Mouse (Mus musculus): Measurements from ENCODE around the gene Dhrs13. TPM values are rescaled to one million over a fixed set of nuclear protein-coding genes. Genes with fewer than 3 reads are reported as not detected.

Dhrs13 gene
- total and polyA plus RNA-seq, 3 experiments, result 21.6 to 39.0 (median 33.7) TPM

- H3K79me2 ChIP-seq (replicated peaks; ENCODE audit: control insufficient read depth, extremely low read depth, insufficient read depth, poor library complexity, severe bottlenecking), result no peaks in the 10 kb centered on the region
- no peak overlapping the region for H3K4me3 ChIP-seq (replicated peaks in 1 of 3; ENCODE audit: low read depth in 2 of 3, low read length in 2 of 3, poor library complexity in 1 of 3)
- H3K4me1 ChIP-seq (ENCODE audit: control insufficient read depth in 1 of 2, insufficient read depth in 2 of 2), result peaks cover 0 to 2% of the 10 kb centered on the region in 2 experiments; a peak in 1 of 4 replicates
- TF ChIP-seq KAT2A (IDR thresholded peaks at IDR 0.05; ENCODE audit: insufficient replicate concordance, low read length) (no peak), UBTF (IDR thresholded peaks at IDR 0.05; ENCODE audit: low read depth, low read length) (no peak), SIN3A (IDR thresholded peaks at IDR 0.05; ENCODE audit: low read length) (no peak), ZKSCAN1 (IDR thresholded peaks at IDR 0.05; ENCODE audit: borderline replicate concordance, low read depth, low read length) (no peak), ZNF384 (IDR thresholded peaks at IDR 0.05; ENCODE audit: low read depth, low read length) (no peak), MXI1 (IDR thresholded peaks at IDR 0.05; ENCODE audit: low read depth, low read length) (no peak), POLR2AphosphoS2 (IDR thresholded peaks at IDR 0.05; ENCODE audit: low read depth, low read length) (no peak), CHD1 (IDR thresholded peaks at IDR 0.05; ENCODE audit: low read depth, low read length) (no peak)
- in situ Hi-C loops (cut with MboI; ENCODE audit: low pct_ligation_motif_present, low pct_unique_long_range_greater_than_20kb, low sequenced_read_pairs), result no loop called here
- no peak overlapping the region for H3K4me2 ChIP-seq (ENCODE audit: insufficient read depth, low read depth, poor library complexity, severe bottlenecking)
- dilution Hi-C loops (cut with MboI; ENCODE audit: extremely low pct_ligation_motif_present, extremely low pct_unique_long_range_greater_than_20kb, low sequenced_read_pairs), result no loop called here
- no peak overlapping the region for H3K9ac ChIP-seq (ENCODE audit: insufficient read depth, low read depth)
- no peak overlapping the region for H3K27ac ChIP-seq (ENCODE audit: insufficient read depth, low read depth)
- H3K27me3 ChIP-seq (replicated peaks), result no peaks in the 10 kb centered on the region
- H3K36me3 ChIP-seq (replicated peaks in 1 of 2; ENCODE audit: control insufficient read depth in 1 of 2, insufficient read depth in 1 of 2, low read length in 1 of 2), result peaks cover 20 to 24% of the 10 kb centered on the region in 2 experiments
- H3K9me3 ChIP-seq (replicated peaks; ENCODE audit: low read length), result no peaks in the 10 kb centered on the region
- DNase-seq (ENCODE audit: extremely low read depth), result no peak
Observed at GRCm38 (mm10) chr11:78062563-78062962, 30.5 kb downstream of the Dhrs13 start.

DNA sequence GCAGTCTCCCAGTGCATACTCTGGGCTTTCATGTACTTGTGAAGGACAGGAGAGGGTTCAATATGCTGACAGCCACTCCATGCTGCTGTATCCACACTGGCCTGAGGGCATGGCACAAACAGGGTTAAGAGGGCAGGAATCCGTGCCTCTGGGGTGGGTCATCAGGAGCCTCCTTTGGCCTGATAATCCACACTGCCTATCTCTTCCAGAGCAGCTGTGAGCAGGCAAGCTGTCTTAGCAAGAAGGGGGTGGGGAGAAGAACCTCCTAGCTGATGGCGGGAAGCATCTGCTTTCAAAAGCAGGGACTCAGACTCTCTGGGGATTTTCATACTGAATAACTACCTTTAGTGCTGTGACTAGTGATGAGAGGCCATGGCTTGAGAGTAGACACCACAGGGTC is 33.8 kb downstream of the Dhrs13 start:
- Histone ChIP-seq H3K4me3 (replicated peaks in 1 of 3; ENCODE audit: low read depth in 2 of 3, low read length in 2 of 3, poor library complexity in 1 of 3) (no peak overlapping the region), H3K36me3 (replicated peaks in 1 of 2; ENCODE audit: control insufficient read depth in 1 of 2, insufficient read depth in 1 of 2, low read length in 1 of 2) (peaks cover 0 to 14% of the 10 kb centered on the region in 2 experiments), H3K9ac (ENCODE audit: insufficient read depth, low read depth) (no peak overlapping the region), H3K27ac (ENCODE audit: insufficient read depth, low read depth) (no peak overlapping the region), H3K79me2 (replicated peaks; ENCODE audit: control insufficient read depth, extremely low read depth, insufficient read depth, poor library complexity, severe bottlenecking) (no peaks in the 10 kb centered on the region), H3K27me3 (replicated peaks) (no peaks in the 10 kb centered on the region), H3K9me3 (replicated peaks; ENCODE audit: low read length) (no peaks in the 10 kb centered on the region), H3K4me1 (ENCODE audit: control insufficient read depth in 1 of 2, insufficient read depth in 2 of 2) (no peaks in the 10 kb centered on the region), H3K4me2 (ENCODE audit: insufficient read depth, low read depth, poor library complexity, severe bottlenecking) (no peak overlapping the region)
- dilution Hi-C loops (cut with MboI; ENCODE audit: extremely low pct_ligation_motif_present, extremely low pct_unique_long_range_greater_than_20kb, low sequenced_read_pairs), result no loop called here
- TF ChIP-seq KAT2A (IDR thresholded peaks at IDR 0.05; ENCODE audit: insufficient replicate concordance, low read length), result no peak
- TF ChIP-seq IRF4 (IDR thresholded peaks at IDR 0.05; ENCODE audit: low read depth, low read length), result no peak
- no peak for TF ChIP-seq CHD2 (IDR thresholded peaks at IDR 0.05; ENCODE audit: low read length)
- TF ChIP-seq POLR2AphosphoS2 (IDR thresholded peaks at IDR 0.05; ENCODE audit: low read depth, low read length), result no peak
- no peak for TF ChIP-seq ELF1 (IDR thresholded peaks at IDR 0.05; ENCODE audit: low read depth, low read length)
- no peak for TF ChIP-seq SMC3 (IDR thresholded peaks at IDR 0.05; ENCODE audit: low read depth, low read length)
- no peak for TF ChIP-seq UBTF (IDR thresholded peaks at IDR 0.05; ENCODE audit: low read depth, low read length)
- TF ChIP-seq NRF1 (IDR thresholded peaks at IDR 0.05; ENCODE audit: low read depth, low read length), result no peak
- TF ChIP-seq TBP (conservative IDR thresholded peaks at IDR 0.05; ENCODE audit: low read depth, low read length), result no peak
- no peak for TF ChIP-seq ZNF384 (IDR thresholded peaks at IDR 0.05; ENCODE audit: low read depth, low read length)
- no peak for TF ChIP-seq EP300 (IDR thresholded peaks at IDR 0.05; ENCODE audit: low read length)
- no peak for TF ChIP-seq ZC3H11A (IDR thresholded peaks at IDR 0.05; ENCODE audit: low read depth, low read length)
- no peak for TF ChIP-seq MYC (IDR thresholded peaks at IDR 0.05; ENCODE audit: low read depth, low read length)
- TF ChIP-seq TCF12 (IDR thresholded peaks at IDR 0.05; ENCODE audit: low read depth, low read length), result no peak
- TF ChIP-seq ZMIZ1 (IDR thresholded peaks at IDR 0.05; ENCODE audit: low read depth, low read length), result no peak
- TF ChIP-seq RCOR1 (conservative IDR thresholded peaks at IDR 0.05; ENCODE audit: low read depth, low read length), result no peak
- no peak for TF ChIP-seq ETS1 (conservative IDR thresholded peaks at IDR 0.05; ENCODE audit: low read depth, low read length)
- DNase-seq (ENCODE audit: extremely low read depth), result no peak
- in situ Hi-C loops (cut with MboI; ENCODE audit: low pct_ligation_motif_present, low pct_unique_long_range_greater_than_20kb, low sequenced_read_pairs), result no loop called here

Data from CH12.LX (cell line).